Mouse (Mus musculus) lung, postnatal 0 days (tissue): Measurements from ENCODE around the gene Pds5b. TPM values are rescaled to one million over a fixed set of nuclear protein-coding genes. Genes with fewer than 3 reads are reported as not detected.
"Not testable (repeated sequence)": the region's sequence is repeated elsewhere in the genome, so short reads cannot be mapped to it uniquely, and the experiment has no call there.

Experiments
- ATAC-seq: fragments of 200-750 bp; cut with Nextera tagmentation; 2 replicates; pipeline ENCODE4 v1.8.0; 2017; ENCODE audit warnings: moderate library complexity
- DNase-seq: peaks from one replicate; pipeline ENCODE4 v3.0.0-alpha.2; 2016; ENCODE audit warnings: low spot score
- H3K27ac ChIP-seq: fragments of 300-500 bp; sonication (generic); 2 replicates; pipeline ENCODE4 v1.5.1; 2014; ENCODE audit warnings: antibody characterized with exemption, mild to moderate bottlenecking, low read length, mixed read lengths
- H3K27me3 ChIP-seq: fragments of 300-500 bp; sonication (generic); replicated peaks from 2 replicates; pipeline ENCODE4 v1.6.1; 2014; ENCODE audit warnings: low read length, mixed read lengths; ENCODE audit not compliant: insufficient read depth
- H3K36me3 ChIP-seq: fragments of 300-500 bp; sonication (generic); 2 replicates; pipeline ENCODE4 v1.6.1; 2014; ENCODE audit warnings: low read length, mixed read lengths; ENCODE audit not compliant: insufficient read depth
- H3K4me1 ChIP-seq: fragments of 300-500 bp; sonication (generic); 2 replicates; pipeline ENCODE4 v1.6.1; 2014; ENCODE audit warnings: antibody characterized with exemption, low read depth, low read length, mixed read lengths; ENCODE audit not compliant: insufficient read depth
- H3K4me2 ChIP-seq: fragments of 300-500 bp; sonication (generic); replicated peaks from 2 replicates; pipeline ENCODE4 v1.6.1; 2014; ENCODE audit warnings: low read depth, mild to moderate bottlenecking, low read length, moderate library complexity, mixed read lengths
- H3K4me3 ChIP-seq: fragments of 300-500 bp; sonication (generic); 2 replicates; pipeline ENCODE4 v1.5.1; 2014; ENCODE audit warnings: low read depth, low read length
- H3K9ac ChIP-seq: fragments of 300-500 bp; sonication (generic); replicated peaks from 2 replicates; pipeline ENCODE4 v1.6.1; 2014; ENCODE audit warnings: low read depth, mild to moderate bottlenecking
- H3K9me3 ChIP-seq: fragments of 300-500 bp; sonication (generic); 2 replicates; pipeline ENCODE4 v1.6.1; 2016; ENCODE audit warnings: low read length, mixed read lengths
- CTCF ChIP-seq: IDR thresholded peaks from 2 replicates; pipeline ENCODE4 v1.5.1; 2016; ENCODE audit warnings: antibody characterized with exemption, mild to moderate bottlenecking
- EP300 ChIP-seq: IDR thresholded peaks from 2 replicates; pipeline ENCODE4 v1.6.1; 2016; ENCODE audit warnings: antibody characterized with exemption, mild to moderate bottlenecking, control low read depth
- WGBS: fragments of 180-500 bp; shearing (Covaris S2); extraction: QIAGEN DNeasy Blood & Tissue Kit; methylation state at CpG from one replicate; pipeline ENCODE4 v1.1.7; 2014; 5-methylcytosine and 5-hydroxymethylcytosine counted together
- polyA plus RNA-seq: library from polyadenylated mRNA; unstranded; fragments of >200 nt; fragmentation: Nextera tagmentation; extraction: Ambion mirVana; gene quantifications from 2 replicates; pipeline ENCODE4 v1.2.1, GENCODE M21; 2015

The Pds5b gene
- polyA plus RNA-seq, 1 experiment from 2014 or later = 10.2 TPM

- WGBS = 20% methylated on average over 4 of the region's 4 CpGs
- Histone ChIP-seq H3K9me3 (no peaks in the 10 kb centered on the region), H3K4me3 (no peak overlapping the region), H3K4me2 (no peak overlapping the region), H3K36me3 (no peaks in the 10 kb centered on the region), H3K4me1 (peaks cover 8% of the 10 kb centered on the region; the same call in 1 of the 2 replicates), H3K27me3 (no peaks in the 10 kb centered on the region), H3K9ac (no peak overlapping the region), H3K27ac (no peak overlapping the region)
- DNase-seq (peak; percentile 75), ATAC-seq (peak; percentile 62; the same call in 1 of the 2 replicates)
- TF ChIP-seq EP300 (no peak), CTCF (peak; percentile 81)
Observed at GRCm38 (mm10) chr5:150717775-150718174, 44.2 kb downstream of the Pds5b start.

- Histone ChIP-seq H3K4me2 (no peak overlapping the region), H3K9me3 (no peaks in the 10 kb centered on the region), H3K27me3 (no peaks in the 10 kb centered on the region), H3K36me3 (no peaks in the 10 kb centered on the region), H3K4me3 (no peak overlapping the region), H3K27ac (no peak overlapping the region), H3K9ac (no peak overlapping the region), H3K4me1 (no peaks in the 10 kb centered on the region)
- ATAC-seq (no peak), DNase-seq (no peak)
- TF ChIP-seq EP300 (no peak), CTCF (no peak)
- WGBS = 89% methylated on average over 1 of the region's 1 CpGs
Observed at GRCm38 (mm10) chr5:150724641-150725040, 51.1 kb downstream of the Pds5b start.

GRCm38 (mm10) chr5:150737028-150737427, 63.5 kb downstream of the Pds5b start:
- not testable (repeated sequence) for ATAC-seq, H3K9ac ChIP-seq, H3K27ac ChIP-seq, H3K27me3 ChIP-seq, H3K36me3 ChIP-seq, H3K4me3 ChIP-seq, H3K9me3 ChIP-seq, H3K4me2 ChIP-seq, DNase-seq, H3K4me1 ChIP-seq
- WGBS = 94% methylated on average over 3 of the region's 3 CpGs

GRCm38 (mm10) chr5:150739311-150739710, 65.8 kb downstream of the Pds5b start:
- Histone ChIP-seq H3K36me3 (peaks cover 5% of the 10 kb centered on the region; the same call in 1 of the 2 replicates), H3K4me2 (no peak overlapping the region), H3K9me3 (no peaks in the 10 kb centered on the region), H3K4me3 (no peak overlapping the region), H3K27me3 (no peaks in the 10 kb centered on the region), H3K9ac (no peak overlapping the region), H3K27ac (no peak overlapping the region), H3K4me1 (no peaks in the 10 kb centered on the region)
- TF ChIP-seq EP300 = no peak
- TF ChIP-seq CTCF = no peak
- DNase-seq (no peak), ATAC-seq (no peak)
- WGBS = 81% methylated on average over 7 of the region's 7 CpGs

GRCm38 (mm10) chr5:150740597-150740996, 67.1 kb downstream of the Pds5b start:
- Histone ChIP-seq H3K27me3 (no peaks in the 10 kb centered on the region), H3K9me3 (no peaks in the 10 kb centered on the region), H3K4me1 (no peaks in the 10 kb centered on the region), H3K36me3 (peaks cover 5% of the 10 kb centered on the region; the same call in 1 of the 2 replicates), H3K27ac (no peak overlapping the region), H3K4me2 (no peak overlapping the region), H3K4me3 (no peak overlapping the region), H3K9ac (no peak overlapping the region)
- no peak for ATAC-seq
- WGBS = 62% methylated on average over 1 of the region's 2 CpGs
- no peak for DNase-seq
- TF ChIP-seq CTCF (no peak), EP300 (no peak)

GRCm38 (mm10) chr5:150756623-150757022, 83.1 kb downstream of the Pds5b start:
- Histone ChIP-seq H3K9me3 (no peaks in the 10 kb centered on the region), H3K4me1 (no peaks in the 10 kb centered on the region), H3K27ac (no peak overlapping the region), H3K4me3 (no peak overlapping the region), H3K4me2 (no peak overlapping the region), H3K36me3 (no peaks in the 10 kb centered on the region), H3K9ac (no peak overlapping the region), H3K27me3 (no peaks in the 10 kb centered on the region)
- TF ChIP-seq CTCF (no peak), EP300 (no peak)
- ATAC-seq = no peak
- DNase-seq = no peak
- 79% methylated on average over 5 of the region's 5 CpGs for WGBS

GRCm38 (mm10) chr5:150772403-150772802, 98.9 kb downstream of the Pds5b start:
- Histone ChIP-seq H3K4me2 (no peak overlapping the region), H3K27ac (no peak overlapping the region), H3K9ac (no peak overlapping the region), H3K36me3 (no peaks in the 10 kb centered on the region), H3K9me3 (no peaks in the 10 kb centered on the region), H3K27me3 (no peaks in the 10 kb centered on the region), H3K4me3 (no peak overlapping the region), H3K4me1 (no peaks in the 10 kb centered on the region)
- ATAC-seq = no peak
- TF ChIP-seq EP300 (no peak), CTCF (no peak)
- DNase-seq = no peak
- 49% methylated on average over 5 of the region's 5 CpGs for WGBS
